In the genomic region with DNA sequence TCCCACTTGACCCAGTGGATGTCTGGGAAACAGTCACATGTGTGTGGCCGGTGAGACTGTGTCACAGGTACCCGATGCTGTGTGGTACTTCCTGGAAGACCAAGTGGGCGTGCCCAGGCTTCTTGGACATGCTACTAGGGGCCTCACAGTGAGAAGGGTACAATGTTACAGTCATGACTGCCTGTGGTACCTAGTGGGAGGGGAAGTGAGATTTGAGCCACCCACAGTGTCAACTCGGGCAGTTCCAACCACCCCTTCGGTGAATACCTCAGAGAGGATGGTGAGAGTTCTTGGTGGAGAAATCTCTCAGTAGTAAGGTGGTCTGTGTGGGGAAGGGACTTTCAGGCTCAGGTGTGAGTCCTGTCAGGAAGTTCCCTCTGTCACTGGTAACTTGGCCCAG, we compare ENCODE assay signal across 10 mouse cellular contexts.
"Had no signal": no experiment of that assay in that cellular context is flagged by ENCODE, and none has a peak within 500 bp of the region (broad histone marks: within the 10 kb centered on the region; RNA-seq: fewer than 3 reads in every experiment).

No protein-coding gene starts in this region.

- H3K4me3 ChIP-seq: limb, embryonic 15.5 days; liver, embryonic 12.5 days; midbrain, embryonic 15.5 days had no signal

- H3K27me3 ChIP-seq: limb, embryonic 15.5 days; midbrain, embryonic 15.5 days had no signal

- H3K9me3 ChIP-seq: limb, embryonic 15.5 days; liver, embryonic 12.5 days; midbrain, embryonic 15.5 days had no signal

- DNase-seq: kidney, postnatal 14 days; lung, embryonic 14.5 days; lung, postnatal 10 days; lung, postnatal 4 days; right cerebral cortex, postnatal 14 days had no signal

- H3K36me3 ChIP-seq: limb, embryonic 15.5 days; liver, embryonic 12.5 days; midbrain, embryonic 15.5 days had no signal

- H3K4me2 ChIP-seq: limb, embryonic 15.5 days; liver, embryonic 12.5 days; lung, embryonic 14.5 days; midbrain, embryonic 11.5 days; midbrain, embryonic 15.5 days had no signal

- H3K27ac ChIP-seq: limb, embryonic 15.5 days; liver, embryonic 12.5 days; midbrain, embryonic 15.5 days had no signal

- ATAC-seq: intestine, postnatal 0 days; liver, embryonic 12.5 days; midbrain, embryonic 15.5 days had no signal

- H3K9ac ChIP-seq: limb, embryonic 15.5 days; liver, embryonic 12.5 days; lung, embryonic 14.5 days; midbrain, embryonic 15.5 days had no signal

- H3K4me1 ChIP-seq: midbrain, embryonic 15.5 days had no signal
